Mouse (Mus musculus) Muller cell, postnatal 12 days (primary cell): ENCODE measurements at regions not wholly inside any gene's neighbourhood (a gene's known extent, or its start where the extent isn't known, plus 50 kb on each side); places are given as distances from the start of the nearest gene placed in this dataset.

Experiments
- DNase-seq: peaks from one replicate; pipeline ENCODE4 v3.0.0-alpha.2; 2015; ENCODE audit errors: inconsistent ontology term

GRCm38 (mm10) chr14:123219590-123219989 is 235.8 kb upstream of the Tmtc4 start:
- no peak for DNase-seq

- no peak for DNase-seq
These were observed 226.4 kb upstream of the Tmtc4 start for GRCm38 (mm10) chr14:123210241-123210640.

GRCm38 (mm10) chr14:123202848-123203247 is 219.0 kb upstream of the Tmtc4 start:
- no peak for DNase-seq

- peak; percentile 91 for DNase-seq
These were observed 218.5 kb upstream of the Tmtc4 start for GRCm38 (mm10) chr14:123202313-123202712.

GRCm38 (mm10) chr14:123201426-123202274 is 217.8 kb upstream of the Tmtc4 start:
- DNase-seq = peak; percentile 96

GRCm38 (mm10) chr14:123199111-123199510 is 215.3 kb upstream of the Tmtc4 start:
- peak; percentile 72 for DNase-seq

GRCm38 (mm10) chr14:123192574-123192973 is 208.7 kb upstream of the Tmtc4 start:
- no peak for DNase-seq

GRCm38 (mm10) chr14:123190729-123191128 is 206.9 kb upstream of the Tmtc4 start:
- no peak for DNase-seq

- DNase-seq = no peak
These were observed 203.6 kb upstream of the Tmtc4 start for GRCm38 (mm10) chr14:123187270-123188058.

- peak; percentile 71 for DNase-seq
These were observed 189.3 kb upstream of the Tmtc4 start for GRCm38 (mm10) chr14:123173183-123173582.

- DNase-seq = no peak
These were observed 188.0 kb upstream of the Tmtc4 start for GRCm38 (mm10) chr14:123171865-123172264.

GRCm38 (mm10) chr14:123163842-123164241 is 180.0 kb upstream of the Tmtc4 start:
- no peak for DNase-seq

- DNase-seq = no peak
These were observed 159.7 kb upstream of the Tmtc4 start for GRCm38 (mm10) chr14:123143489-123144046.

- DNase-seq = peak; percentile 90
These were observed 155.2 kb upstream of the Tmtc4 start for GRCm38 (mm10) chr14:123138743-123139705.

GRCm38 (mm10) chr14:123133979-123134378 is 150.1 kb upstream of the Tmtc4 start:
- peak; percentile 72 for DNase-seq

GRCm38 (mm10) chr14:123120361-123120760 is 136.5 kb upstream of the Tmtc4 start:
- DNase-seq = no peak

GRCm38 (mm10) chr14:123116337-123116736 is 132.5 kb upstream of the Tmtc4 start:
- DNase-seq = no peak

GRCm38 (mm10) chr14:123110533-123110932 is 126.7 kb upstream of the Tmtc4 start:
- DNase-seq = no peak

- DNase-seq = no peak
These were observed 116.5 kb upstream of the Tmtc4 start for GRCm38 (mm10) chr14:123100371-123100770.

GRCm38 (mm10) chr14:123096086-123096485 is 112.3 kb upstream of the Tmtc4 start:
- DNase-seq = peak; percentile 71

GRCm38 (mm10) chr14:123082065-123082464 is 98.2 kb upstream of the Tmtc4 start:
- DNase-seq = peak; percentile 65
